Mouse (Mus musculus) layer of hippocampus, adult 8-10 months (tissue): ENCODE measurements at regions not wholly inside any gene's neighbourhood (a gene's known extent, or its start where the extent isn't known, plus 50 kb on each side); places are given as distances from the start of the nearest gene placed in this dataset.

ENCODE experiments used
- DNase-seq, 2 experiments: peaks; one replicate each; pipeline ENCODE4 v3.0.0; 2022; ENCODE audit warnings: low spot score in 2 of 2

- DNase-seq = no peak
Measured at GRCm38 (mm10) chr11:19145263-19145662, 126.5 kb upstream of the Meis1 start.

- DNase-seq = no peak
Measured at GRCm38 (mm10) chr11:19145991-19146390, 127.2 kb upstream of the Meis1 start.

- DNase-seq = no peak
Measured at GRCm38 (mm10) chr11:19151026-19151425, 132.2 kb upstream of the Meis1 start.

- DNase-seq = no peak
Measured at GRCm38 (mm10) chr11:19153714-19154113, 134.9 kb upstream of the Meis1 start.

- no peak for DNase-seq
Measured at GRCm38 (mm10) chr11:19154813-19155616, 136.2 kb upstream of the Meis1 start.

GRCm38 (mm10) chr11:19155617-19155983 lies 136.8 kb upstream of the Meis1 start:
- DNase-seq = no peak

- DNase-seq = no peak
Measured at GRCm38 (mm10) chr11:19160227-19160626, 141.4 kb upstream of the Meis1 start.

GRCm38 (mm10) chr11:19160669-19161068 lies 141.9 kb upstream of the Meis1 start:
- DNase-seq = no peak

GRCm38 (mm10) chr11:19170938-19171337 lies 152.2 kb upstream of the Meis1 start:
- no peak for DNase-seq

- DNase-seq = no peak
Measured at GRCm38 (mm10) chr11:19174305-19175017, 155.7 kb upstream of the Meis1 start.

GRCm38 (mm10) chr11:19179290-19179689 lies 160.5 kb upstream of the Meis1 start:
- no peak for DNase-seq

- DNase-seq = no peak
Measured at GRCm38 (mm10) chr11:19189778-19190177, 171.0 kb upstream of the Meis1 start.

- DNase-seq = no peak
Measured at GRCm38 (mm10) chr11:19194464-19194863, 175.7 kb upstream of the Meis1 start.

GRCm38 (mm10) chr11:19197790-19198189 lies 179.0 kb upstream of the Meis1 start:
- no peak for DNase-seq

- DNase-seq = no peak
Measured at GRCm38 (mm10) chr11:19202602-19203517, 184.1 kb upstream of the Meis1 start.

GRCm38 (mm10) chr11:19203518-19203900 lies 184.7 kb upstream of the Meis1 start:
- DNase-seq = no peak

- DNase-seq = peak; percentile 50 to 57
Measured at GRCm38 (mm10) chr11:19203968-19204367, 185.2 kb upstream of the Meis1 start.

- no peak for DNase-seq
Measured at GRCm38 (mm10) chr11:19204521-19204920, 185.7 kb upstream of the Meis1 start.

GRCm38 (mm10) chr11:19205174-19205573 lies 186.4 kb upstream of the Meis1 start:
- no peak for DNase-seq

GRCm38 (mm10) chr11:19219476-19219875 lies 200.7 kb upstream of the Meis1 start:
- no peak for DNase-seq

- no peak for DNase-seq
Measured at GRCm38 (mm10) chr11:19221442-19221841, 202.7 kb upstream of the Meis1 start.

GRCm38 (mm10) chr11:19226756-19227155 lies 208.0 kb upstream of the Meis1 start:
- no peak for DNase-seq
